Mouse (Mus musculus) granulocyte monocyte progenitor cell, adult 5-6 weeks (primary cell): ENCODE measurements around the gene Slc8a1. TPM values are rescaled to one million over a fixed set of nuclear protein-coding genes. Genes with fewer than 3 reads are reported as not detected.
A peak's percentile ranks its signal among the peaks of the same experiment; 100 is the strongest.

ENCODE experiments used
- ATAC-seq: replicated peaks from 2 replicates; pipeline ENCODE4 v1.8.0; 2016; ENCODE audit warnings: mild to moderate bottlenecking, moderate TSS enrichment, inconsistent platforms; ENCODE audit not compliant: poor library complexity, severe bottlenecking
- total RNA-seq, 2 experiments: library from RNA; stranded (forward) in 1 of 2; stranded (reverse) in 1 of 2; fragments of 200-712, 200-1000 nt in 1 of 2; fragments of >200 nt in 1 of 2; fragmentation: Nextera tagmentation in 1 of 2; gene quantifications; 2 replicates each; pipeline ENCODE4 v1.2.3; 2014 to 2017

The Slc8a1 gene
- total RNA-seq, 2 experiments from 2014 or later, result 6.2 to 6.3 TPM

GRCm38 (mm10) chr17:81669816-81670691, 68.1 kb downstream of the Slc8a1 start:
- ATAC-seq, result peak; percentile 31

- ATAC-seq, result peak; percentile 54
These were observed 68.9 kb downstream of the Slc8a1 start for GRCm38 (mm10) chr17:81669062-81669815.

- no peak for ATAC-seq
These were observed 69.7 kb downstream of the Slc8a1 start for GRCm38 (mm10) chr17:81668466-81668865.

GRCm38 (mm10) chr17:81667935-81668334, 70.2 kb downstream of the Slc8a1 start:
- peak; percentile 56 for ATAC-seq

GRCm38 (mm10) chr17:81666551-81666950, 71.6 kb downstream of the Slc8a1 start:
- ATAC-seq, result no peak

- peak; percentile 58 for ATAC-seq
These were observed 73.3 kb downstream of the Slc8a1 start for GRCm38 (mm10) chr17:81664916-81665315.

- ATAC-seq, result peak; percentile 99
These were observed 80.3 kb downstream of the Slc8a1 start for GRCm38 (mm10) chr17:81657828-81658227.

GRCm38 (mm10) chr17:81654548-81654947, 83.6 kb downstream of the Slc8a1 start:
- no peak for ATAC-seq

GRCm38 (mm10) chr17:81652958-81653357, 85.2 kb downstream of the Slc8a1 start:
- ATAC-seq, result peak; percentile 65

GRCm38 (mm10) chr17:81636822-81637221, 101.4 kb downstream of the Slc8a1 start:
- peak; percentile 61 for ATAC-seq

GRCm38 (mm10) chr17:81630471-81630870, 107.7 kb downstream of the Slc8a1 start:
- ATAC-seq, result peak; percentile 93

GRCm38 (mm10) chr17:81621188-81621644, 117.0 kb downstream of the Slc8a1 start:
- ATAC-seq, result no peak

GRCm38 (mm10) chr17:81618461-81618860, 119.7 kb downstream of the Slc8a1 start:
- peak; percentile 78 for ATAC-seq

GRCm38 (mm10) chr17:81616326-81616725, 121.9 kb downstream of the Slc8a1 start:
- ATAC-seq, result no peak

GRCm38 (mm10) chr17:81615391-81615790, 122.8 kb downstream of the Slc8a1 start:
- peak; percentile 74 for ATAC-seq

- ATAC-seq, result no peak
These were observed 130.7 kb downstream of the Slc8a1 start for GRCm38 (mm10) chr17:81607515-81607914.

- no peak for ATAC-seq
These were observed 132.1 kb downstream of the Slc8a1 start for GRCm38 (mm10) chr17:81606084-81606483.

GRCm38 (mm10) chr17:81605219-81605660, 132.9 kb downstream of the Slc8a1 start:
- no peak for ATAC-seq

GRCm38 (mm10) chr17:81599072-81599471, 139.1 kb downstream of the Slc8a1 start:
- ATAC-seq, result no peak; the same call in 1 of the 2 replicates

- ATAC-seq, result no peak
These were observed 148.4 kb downstream of the Slc8a1 start for GRCm38 (mm10) chr17:81589791-81590190.

GRCm38 (mm10) chr17:81586759-81587158, 151.4 kb downstream of the Slc8a1 start:
- no peak for ATAC-seq
